Mouse (Mus musculus) cortical plate, adult 2 months (tissue): ENCODE data around the gene A2ml1.

Source experiments
- CTCF ChIP-seq: fragments of 200-500 bp; IDR thresholded peaks from 2 replicates; pipeline ENCODE4 v1.5.1; 2011; ENCODE audit warnings: mild to moderate bottlenecking, control low read depth, low read length; ENCODE audit not compliant: insufficient read depth; ENCODE audit errors: extremely low read depth
- POLR2A ChIP-seq: fragments of 200-500 bp; IDR thresholded peaks from 2 replicates; pipeline ENCODE4 v1.6.1; 2011; ENCODE audit warnings: mild to moderate bottlenecking, low read length, control low read depth; ENCODE audit not compliant: insufficient read depth; ENCODE audit errors: extremely low read depth

DNA sequence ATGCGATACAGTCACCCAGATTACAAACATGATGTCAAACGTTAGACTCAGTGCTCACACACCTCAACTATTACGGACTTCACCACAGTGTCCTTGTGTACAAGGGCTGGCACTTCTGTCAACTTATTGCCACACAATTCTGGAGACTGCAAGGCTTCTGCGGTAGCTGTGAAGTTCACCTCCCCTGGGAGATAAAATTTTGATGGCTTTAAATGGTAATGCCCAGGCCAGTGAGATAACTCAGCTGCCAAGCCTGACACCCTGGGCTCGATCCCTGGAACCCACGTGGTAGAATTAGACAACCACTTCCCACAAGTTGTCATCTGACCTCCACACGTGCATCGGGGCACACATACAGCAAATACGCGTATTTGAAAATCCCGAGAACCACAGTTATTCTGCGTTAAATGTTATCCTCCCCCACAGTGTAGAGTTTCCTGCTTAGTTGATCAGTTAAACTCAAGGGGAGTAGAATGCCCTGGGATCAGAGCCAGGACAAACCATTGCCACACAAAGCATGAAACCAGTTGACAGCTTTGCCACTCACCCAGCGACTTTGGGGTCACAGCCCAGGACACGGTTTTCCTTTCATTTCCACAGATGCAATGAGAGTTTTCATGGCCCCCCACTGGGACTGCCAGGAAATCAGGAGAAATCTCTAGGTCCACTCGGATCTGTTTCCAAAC is 86.6 kb downstream of the A2ml1 start:
- TF ChIP-seq CTCF (no peak), POLR2A (no peak)
